26 mouse cellular contexts compared by ENCODE assay signal in the genomic region with DNA sequence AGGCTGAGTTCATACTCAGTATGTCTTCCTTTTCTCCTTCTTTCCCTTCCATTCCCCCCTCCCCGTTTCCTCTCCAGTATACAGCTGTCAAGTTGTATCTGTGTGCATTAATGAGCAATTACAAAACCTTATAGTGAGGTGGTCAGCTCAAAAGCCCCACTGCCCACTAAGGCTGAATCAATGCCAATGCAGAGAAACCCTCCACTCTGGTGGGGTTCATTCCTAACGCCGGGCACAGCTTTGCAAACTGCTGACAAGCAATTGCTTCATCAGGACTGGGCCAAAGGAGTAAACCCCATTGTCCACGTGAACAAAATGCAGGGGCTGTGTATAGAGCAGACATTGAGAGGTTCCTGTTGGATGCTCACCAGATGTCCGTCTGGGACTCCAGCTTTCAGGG.
"Had no signal": no experiment of that assay in that cellular context is flagged by ENCODE, and none has a peak within 500 bp of the region (broad histone marks: within the 10 kb centered on the region; RNA-seq: fewer than 3 reads in every experiment).

No protein-coding gene starts in this region.

- H3K9me3 ChIP-seq: heart, embryonic 10.5 days; heart, embryonic 12.5 days; hindbrain, embryonic 10.5 days; hindbrain, embryonic 12.5 days; limb, embryonic 12.5 days; liver, embryonic 13.5 days had no signal

- H3K36me3 ChIP-seq: heart, embryonic 10.5 days; heart, embryonic 12.5 days; hindbrain, embryonic 10.5 days; hindbrain, embryonic 12.5 days; limb, embryonic 12.5 days; liver, embryonic 13.5 days had no signal

- H3K27ac ChIP-seq: gastrocnemius, adult 2 months; hindbrain, embryonic 10.5 days; hindbrain, embryonic 12.5 days; hindbrain, embryonic 14.5 days; layer of hippocampus, adult 2 months; left cerebral cortex, adult 2 months; limb, embryonic 12.5 days; liver, embryonic 13.5 days had no signal

- H3K4me1 ChIP-seq: heart, embryonic 10.5 days; hindbrain, embryonic 10.5 days; hindbrain, embryonic 12.5 days; liver, embryonic 13.5 days had no signal

- ATAC-seq: hindbrain, embryonic 16.5 days; inflammation-experienced regulatory T-cells, adult 6 months; intestine, embryonic 16.5 days had no signal

- H3K4me3 ChIP-seq: gastrocnemius, adult 2 months; heart, embryonic 10.5 days; heart, embryonic 12.5 days; hindbrain, embryonic 10.5 days; hindbrain, embryonic 12.5 days; layer of hippocampus, adult 2 months; left cerebral cortex, adult 2 months; limb, embryonic 12.5 days; liver, embryonic 13.5 days had no signal

- H3K4me2 ChIP-seq: heart, embryonic 12.5 days; hindbrain, embryonic 12.5 days; hindbrain, embryonic 14.5 days; limb, embryonic 12.5 days; liver, embryonic 11.5 days; liver, embryonic 13.5 days had no signal

- DNase-seq: gastrocnemius, adult 2 months; gastrocnemius, postnatal 10 days; gastrocnemius, postnatal 25 days; heart, adult 18-20 months; heart, postnatal 10 days; heart, postnatal 4 days; kidney, adult 11 months; kidney, adult 2 months; kidney, postnatal 10 days; kidney, postnatal 25 days; kidney, postnatal 4 days; left cerebral cortex, postnatal 4 days; liver; liver, embryonic 13.5 days had no signal

- H3K9ac ChIP-seq: heart, embryonic 12.5 days; hindbrain, embryonic 12.5 days; hindbrain, embryonic 14.5 days; limb, embryonic 12.5 days; liver, embryonic 13.5 days had no signal

- H3K27me3 ChIP-seq: heart, embryonic 12.5 days; hindbrain, embryonic 12.5 days; limb, embryonic 12.5 days; liver, embryonic 13.5 days had no signal
